Mouse (Mus musculus): ENCODE measurements around the gene Efhb. TPM values are rescaled to one million over a fixed set of nuclear protein-coding genes. Genes with fewer than 3 reads are reported as not detected.
A peak's percentile ranks its signal among the peaks of the same experiment; 100 is the strongest.

Gene Efhb
- 0.32 and 0.34 TPM in 2 replicates for polyA plus RNA-seq (2012; rRNA removed)

- no peak for TF ChIP-seq POLR2A (IDR thresholded peaks at IDR 0.05; ENCODE audit: borderline replicate concordance, insufficient read depth, low read length)
- TF ChIP-seq CTCF (IDR thresholded peaks at IDR 0.05; ENCODE audit: borderline replicate concordance, insufficient read depth, low read depth, low read length): no peak
- H3K4me1 ChIP-seq (ENCODE audit: control insufficient read depth, insufficient read depth, low read length): no peaks in the 10 kb centered on the region
- H3K27ac ChIP-seq (ENCODE audit: insufficient read depth, low read length): no peak within 1 kb of the TSS
- no peaks in the 10 kb centered on the region for H3K27me3 ChIP-seq (ENCODE audit: control insufficient read depth, insufficient read depth, low read length)
- 15% methylated on average over 26 of the region's 26 CpGs for WGBS
- peak within 1 kb of the TSS; percentile 37 for H3K4me3 ChIP-seq (replicated peaks; ENCODE audit: insufficient read depth, low read depth, low read length)
- DNase-seq: peak; percentile 56 to 62
Observed at GRCm38 (mm10) chr17:53462603-53463495, at the start of gene Efhb. Gene Efhb, minus strand, starts transcription at chr17:53463321.

DNA sequence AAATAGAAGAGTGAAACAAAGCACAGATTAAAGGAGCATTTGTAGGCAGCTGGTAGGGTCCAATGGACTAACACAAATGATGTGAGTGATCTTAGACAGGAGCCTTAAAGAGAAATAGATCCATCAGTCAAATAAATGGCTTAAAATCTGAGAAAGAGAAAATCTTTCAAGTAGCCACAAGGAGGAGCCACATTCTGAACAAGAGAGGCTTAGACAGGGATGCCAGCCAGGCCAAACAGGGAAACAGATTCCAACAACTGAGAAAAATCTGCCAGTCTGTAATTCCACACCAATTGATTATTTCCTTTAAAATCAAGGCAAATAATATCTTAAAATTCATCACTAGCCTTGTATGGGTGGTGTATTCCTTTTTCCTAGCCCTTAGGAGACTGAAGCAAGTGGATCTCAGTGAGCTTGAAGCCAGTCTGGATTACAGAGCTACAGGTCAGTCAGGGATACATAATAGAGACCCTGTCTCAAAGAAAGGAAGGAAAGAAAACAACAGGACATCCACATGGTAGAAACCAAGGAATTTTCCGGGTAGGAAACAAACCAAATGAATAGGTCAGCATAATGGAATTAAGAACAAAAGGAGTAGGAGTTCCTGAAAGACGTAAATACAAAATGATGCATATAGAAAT lies 49.3 kb upstream of the Efhb start:
- no peak overlapping the region for H3K4me3 ChIP-seq (replicated peaks; ENCODE audit: insufficient read depth, low read depth, low read length)
- no peaks in the 10 kb centered on the region for H3K27me3 ChIP-seq (ENCODE audit: control insufficient read depth, insufficient read depth, low read length)
- H3K27ac ChIP-seq (ENCODE audit: insufficient read depth, low read length): no peak overlapping the region
- WGBS: 87% methylated on average over 2 of the region's 2 CpGs
- peak; percentile 24 to 56 for DNase-seq
- no peaks in the 10 kb centered on the region for H3K4me1 ChIP-seq (ENCODE audit: control insufficient read depth, insufficient read depth, low read length)
- TF ChIP-seq CTCF (IDR thresholded peaks at IDR 0.05; ENCODE audit: borderline replicate concordance, insufficient read depth, low read depth, low read length) (peak; percentile 46; the same call in 1 of the 2 replicates), POLR2A (IDR thresholded peaks at IDR 0.05; ENCODE audit: borderline replicate concordance, insufficient read depth, low read length) (no peak)

GRCm38 (mm10) chr17:53502966-53503365 lies 39.8 kb upstream of the Efhb start:
- Histone ChIP-seq H3K27me3 (ENCODE audit: control insufficient read depth, insufficient read depth, low read length) (no peaks in the 10 kb centered on the region), H3K4me1 (ENCODE audit: control insufficient read depth, insufficient read depth, low read length) (no peaks in the 10 kb centered on the region), H3K27ac (ENCODE audit: insufficient read depth, low read length) (no peak overlapping the region), H3K4me3 (replicated peaks; ENCODE audit: insufficient read depth, low read depth, low read length) (no peak overlapping the region)
- no peak for DNase-seq
- TF ChIP-seq POLR2A (IDR thresholded peaks at IDR 0.05; ENCODE audit: borderline replicate concordance, insufficient read depth, low read length): no peak
- no peak for TF ChIP-seq CTCF (IDR thresholded peaks at IDR 0.05; ENCODE audit: borderline replicate concordance, insufficient read depth, low read depth, low read length)
- WGBS: 93% methylated on average over 2 of the region's 2 CpGs

- no peak overlapping the region for H3K27ac ChIP-seq (ENCODE audit: insufficient read depth, low read length)
- H3K4me1 ChIP-seq (ENCODE audit: control insufficient read depth, insufficient read depth, low read length): no peaks in the 10 kb centered on the region
- 100% methylated on average over 1 of the region's 1 CpGs for WGBS
- no peak overlapping the region for H3K4me3 ChIP-seq (replicated peaks; ENCODE audit: insufficient read depth, low read depth, low read length)
- H3K27me3 ChIP-seq (ENCODE audit: control insufficient read depth, insufficient read depth, low read length): no peaks in the 10 kb centered on the region
- DNase-seq: no peak
- TF ChIP-seq POLR2A (IDR thresholded peaks at IDR 0.05; ENCODE audit: borderline replicate concordance, insufficient read depth, low read length) (no peak), CTCF (IDR thresholded peaks at IDR 0.05; ENCODE audit: borderline replicate concordance, insufficient read depth, low read depth, low read length) (no peak)
Observed at GRCm38 (mm10) chr17:53489007-53489378, 25.9 kb upstream of the Efhb start.

GRCm38 (mm10) chr17:53488291-53489006 lies 25.3 kb upstream of the Efhb start:
- WGBS: 88% methylated on average over 4 of the region's 4 CpGs
- TF ChIP-seq POLR2A (IDR thresholded peaks at IDR 0.05; ENCODE audit: borderline replicate concordance, insufficient read depth, low read length) (no peak), CTCF (IDR thresholded peaks at IDR 0.05; ENCODE audit: borderline replicate concordance, insufficient read depth, low read depth, low read length) (no peak)
- no peaks in the 10 kb centered on the region for H3K27me3 ChIP-seq (ENCODE audit: control insufficient read depth, insufficient read depth, low read length)
- H3K4me1 ChIP-seq (ENCODE audit: control insufficient read depth, insufficient read depth, low read length): no peaks in the 10 kb centered on the region
- no peak overlapping the region for H3K27ac ChIP-seq (ENCODE audit: insufficient read depth, low read length)
- no peak overlapping the region for H3K4me3 ChIP-seq (replicated peaks; ENCODE audit: insufficient read depth, low read depth, low read length)
- no peak for DNase-seq

GRCm38 (mm10) chr17:53480433-53480832 lies 17.3 kb upstream of the Efhb start:
- TF ChIP-seq POLR2A (IDR thresholded peaks at IDR 0.05; ENCODE audit: borderline replicate concordance, insufficient read depth, low read length): no peak
- TF ChIP-seq CTCF (IDR thresholded peaks at IDR 0.05; ENCODE audit: borderline replicate concordance, insufficient read depth, low read depth, low read length): no peak
- no peak for DNase-seq
- WGBS: 43% methylated on average over 7 of the region's 7 CpGs
- Histone ChIP-seq H3K27me3 (ENCODE audit: control insufficient read depth, insufficient read depth, low read length) (no peaks in the 10 kb centered on the region), H3K27ac (ENCODE audit: insufficient read depth, low read length) (no peak overlapping the region), H3K4me1 (ENCODE audit: control insufficient read depth, insufficient read depth, low read length) (peaks cover 5% of the 10 kb centered on the region; the same call in 1 of the 2 replicates), H3K4me3 (replicated peaks; ENCODE audit: insufficient read depth, low read depth, low read length) (peak overlapping the region; percentile 43)

GRCm38 (mm10) chr17:53479604-53480041 lies 16.5 kb upstream of the Efhb start:
- H3K4me3 ChIP-seq (replicated peaks; ENCODE audit: insufficient read depth, low read depth, low read length): peak overlapping the region; percentile 90
- no peaks in the 10 kb centered on the region for H3K27me3 ChIP-seq (ENCODE audit: control insufficient read depth, insufficient read depth, low read length)
- H3K4me1 ChIP-seq (ENCODE audit: control insufficient read depth, insufficient read depth, low read length): peaks cover 5% of the 10 kb centered on the region; the same call in 1 of the 2 replicates
- DNase-seq: no peak
- WGBS: 0% methylated on average over 33 of the region's 33 CpGs
- TF ChIP-seq POLR2A (IDR thresholded peaks at IDR 0.05; ENCODE audit: borderline replicate concordance, insufficient read depth, low read length) (no peak), CTCF (IDR thresholded peaks at IDR 0.05; ENCODE audit: borderline replicate concordance, insufficient read depth, low read depth, low read length) (no peak)
- H3K27ac ChIP-seq (ENCODE audit: insufficient read depth, low read length): peak overlapping the region; percentile 52
